Mouse (Mus musculus): ENCODE data around the gene M6pr. TPM values are rescaled to one million over a fixed set of nuclear protein-coding genes. Genes with fewer than 3 reads are reported as not detected.
A peak's percentile ranks its signal among the peaks of the same experiment; 100 is the strongest.

M6pr gene
- total RNA-seq, 1 experiment from 2014 or later: 168 TPM

DNA sequence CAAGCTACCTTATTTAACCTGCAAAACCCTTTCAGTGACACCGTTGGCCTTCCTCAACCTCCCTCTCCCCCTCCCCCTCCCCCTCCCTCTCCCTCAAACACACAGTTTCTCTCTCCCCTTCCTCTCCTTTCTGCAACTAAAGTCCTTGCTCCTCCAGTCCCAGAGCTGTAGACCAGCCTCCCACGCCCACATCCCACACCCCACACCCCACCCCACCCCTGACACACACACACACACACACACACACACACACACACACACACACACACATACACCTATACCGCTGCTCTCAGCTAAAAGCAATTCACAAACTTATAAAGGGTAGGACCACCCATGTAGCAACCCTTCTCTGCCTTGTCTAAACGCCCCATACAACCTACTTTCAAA is 10.3 kb upstream of the M6pr start:
- no peak for DNase-seq

DNA sequence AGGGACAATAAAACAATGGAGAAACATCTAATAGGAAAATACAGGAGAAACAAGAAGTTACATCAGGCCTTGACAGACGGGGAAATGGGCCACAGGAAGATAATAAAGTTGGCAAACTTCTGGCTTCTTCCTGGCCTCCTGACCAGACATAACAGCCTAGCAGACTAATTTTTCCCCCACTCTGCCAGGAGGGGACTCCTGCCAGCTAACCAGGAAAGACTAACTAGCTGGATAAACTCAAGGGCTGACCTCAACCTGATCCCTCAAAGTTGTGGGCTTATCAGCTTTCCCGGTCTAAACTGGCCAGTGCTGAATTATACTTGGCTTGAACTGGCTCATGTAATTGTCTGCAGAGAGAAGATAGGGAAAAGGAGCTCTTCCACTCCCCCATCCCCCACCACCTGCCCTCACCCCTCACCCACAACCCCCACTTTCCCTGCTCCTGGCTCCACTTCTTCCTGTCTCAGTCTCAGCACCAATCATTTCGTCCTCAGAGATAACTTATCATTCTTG is 8.8 kb upstream of the M6pr start:
- no peak for DNase-seq

DNA sequence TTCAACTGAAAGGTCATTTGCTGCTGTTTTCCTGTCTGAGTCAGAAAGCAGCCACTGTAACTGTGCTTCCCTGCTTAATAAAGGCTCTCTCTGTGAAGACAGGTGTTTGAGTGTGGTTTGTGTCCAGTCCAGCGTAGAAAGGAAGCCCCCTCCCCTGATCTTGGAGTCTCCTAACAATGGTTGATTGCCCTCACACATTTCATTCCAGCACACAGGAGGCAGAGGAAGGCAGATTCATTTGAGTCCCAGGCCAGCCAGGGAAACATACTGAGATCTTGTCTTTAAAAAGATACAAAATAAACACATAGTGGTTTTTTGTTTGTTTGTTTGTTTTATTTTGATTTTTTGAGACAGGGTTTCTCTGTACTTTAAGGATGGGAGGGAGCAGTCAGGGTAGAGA is 6.4 kb upstream of the M6pr start:
- DNase-seq: no peak

DNA sequence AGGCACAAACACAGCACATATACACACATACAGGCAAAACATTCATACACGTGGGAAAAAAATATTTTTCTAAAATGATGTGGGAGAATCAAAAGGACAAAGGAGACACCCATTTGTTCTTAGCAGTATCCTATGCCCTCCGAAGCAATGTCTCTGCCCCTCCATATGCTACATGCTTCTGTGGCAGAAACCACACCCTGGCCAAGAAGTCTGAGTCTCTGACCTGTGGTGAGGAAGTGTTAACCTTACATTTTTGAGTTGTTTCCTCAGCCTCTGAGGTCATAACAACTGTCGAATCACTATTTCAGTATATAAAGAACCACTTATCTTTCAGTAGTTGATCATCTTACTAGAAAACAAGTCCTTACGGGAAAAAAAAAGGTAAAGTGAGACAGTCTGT is 5.9 kb upstream of the M6pr start:
- no peak for DNase-seq

DNA sequence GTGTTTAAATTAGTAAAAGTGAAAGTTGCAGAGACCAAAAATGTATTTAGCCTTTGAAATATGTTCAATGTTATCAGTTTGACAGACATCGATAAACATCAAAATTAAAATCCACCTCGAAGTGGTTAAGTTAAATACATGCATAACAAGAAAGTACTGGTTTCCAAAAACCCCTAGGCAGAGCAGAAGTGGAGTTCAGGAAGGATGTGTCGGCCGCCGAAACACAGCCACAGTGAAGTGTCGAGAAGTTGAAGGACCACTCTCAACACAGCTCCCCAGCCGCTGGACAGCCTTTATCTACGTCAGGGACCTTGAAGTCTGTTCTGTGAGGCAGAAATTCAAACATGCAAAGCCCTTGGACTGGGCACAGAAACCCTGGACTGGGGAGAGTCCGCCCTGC is 5.0 kb upstream of the M6pr start:
- DNase-seq: no peak

DNA sequence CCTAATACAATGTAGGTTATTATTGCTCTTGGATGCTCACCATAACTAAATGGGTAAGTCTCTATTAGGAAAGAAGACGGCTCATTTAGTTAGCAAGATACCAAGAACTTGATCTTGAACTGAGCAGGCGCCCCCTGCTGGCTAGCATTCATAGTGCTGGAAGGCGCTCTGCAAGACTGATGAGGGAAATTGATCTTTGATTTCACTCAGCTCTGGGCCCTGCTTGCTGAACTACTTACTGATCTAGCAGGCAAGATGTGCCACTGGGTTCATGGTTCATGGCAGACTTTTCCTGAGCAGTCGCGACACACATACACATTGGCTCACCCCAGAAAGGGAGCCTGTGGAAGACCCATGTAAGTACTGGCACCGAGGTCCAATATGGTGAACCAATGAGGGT is 4.2 kb upstream of the M6pr start:
- DNase-seq: peak; percentile 86

DNA sequence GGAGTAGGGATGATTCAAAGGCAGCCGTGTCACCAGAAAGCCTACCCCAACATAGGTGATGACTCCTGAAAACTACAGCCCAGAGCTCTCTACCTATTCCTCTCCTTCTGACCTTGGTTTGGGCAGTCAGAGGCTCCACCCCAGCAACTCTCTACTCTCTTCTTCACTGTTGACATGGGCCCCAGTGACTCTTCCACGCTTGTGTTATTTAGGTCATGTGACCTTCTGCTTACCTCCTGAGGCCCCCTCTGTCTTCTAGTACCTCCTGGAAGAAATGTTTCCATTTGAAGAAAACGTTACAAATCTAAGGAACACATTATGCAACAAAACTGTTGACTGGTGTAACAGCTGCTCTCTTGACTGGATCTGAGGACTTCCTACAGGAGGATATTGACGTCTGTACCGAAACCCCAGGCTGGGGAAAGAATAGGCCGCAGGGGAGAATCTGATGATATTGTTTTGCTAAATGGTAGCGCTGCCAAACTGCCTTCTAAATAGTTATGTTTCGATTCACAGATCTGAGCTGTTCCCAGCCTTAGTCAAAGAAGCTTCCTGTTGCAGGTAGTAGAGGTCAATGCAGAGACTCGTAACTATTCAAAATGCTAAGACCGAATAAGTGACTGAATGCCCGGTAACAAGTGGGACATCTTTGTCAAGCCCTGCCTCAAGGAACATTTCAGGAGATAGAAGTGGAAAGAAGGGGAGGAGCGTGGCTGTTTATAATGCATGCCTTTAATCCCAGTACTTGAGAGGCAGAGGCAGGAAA is 3.5 kb upstream of the M6pr start:
- no peak for DNase-seq

DNA sequence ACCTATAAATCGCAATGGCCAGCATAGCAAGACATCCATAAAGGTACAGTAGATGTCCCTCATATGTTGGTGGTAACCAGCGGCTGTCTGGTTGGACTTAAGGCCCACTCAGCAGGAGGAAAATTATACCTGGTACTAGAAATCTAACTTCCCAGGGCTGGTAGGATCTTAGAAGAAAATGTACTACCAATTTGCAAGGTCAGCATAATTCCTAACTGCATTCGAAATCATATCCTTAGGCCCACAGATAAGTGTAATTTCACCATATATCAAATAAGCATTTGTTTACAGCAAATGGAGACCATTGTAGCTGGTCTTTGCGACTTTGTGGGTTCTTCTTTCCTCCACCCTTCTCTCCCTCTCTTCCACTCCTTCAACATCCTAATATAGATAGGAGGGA is 1.8 kb upstream of the M6pr start:
- DNase-seq: no peak

DNA sequence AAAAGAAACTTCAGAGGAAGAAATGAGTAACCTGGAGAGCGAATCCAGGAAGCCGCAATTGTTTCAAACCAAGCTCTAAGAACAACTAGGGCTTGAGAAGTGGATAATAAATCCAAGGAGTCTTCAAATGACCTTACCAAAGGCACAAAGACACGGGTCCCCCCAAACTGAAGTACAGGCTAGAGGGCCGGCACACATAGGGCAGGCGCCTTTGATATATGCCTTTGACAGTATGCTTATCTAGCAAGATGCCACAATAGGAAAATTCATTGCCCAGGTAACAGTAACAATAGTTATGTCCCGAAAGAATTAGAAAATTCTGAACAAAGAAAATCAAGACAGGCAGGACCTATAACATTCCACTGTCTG is 400 bp upstream of the M6pr start:
- DNase-seq: no peak

DNA sequence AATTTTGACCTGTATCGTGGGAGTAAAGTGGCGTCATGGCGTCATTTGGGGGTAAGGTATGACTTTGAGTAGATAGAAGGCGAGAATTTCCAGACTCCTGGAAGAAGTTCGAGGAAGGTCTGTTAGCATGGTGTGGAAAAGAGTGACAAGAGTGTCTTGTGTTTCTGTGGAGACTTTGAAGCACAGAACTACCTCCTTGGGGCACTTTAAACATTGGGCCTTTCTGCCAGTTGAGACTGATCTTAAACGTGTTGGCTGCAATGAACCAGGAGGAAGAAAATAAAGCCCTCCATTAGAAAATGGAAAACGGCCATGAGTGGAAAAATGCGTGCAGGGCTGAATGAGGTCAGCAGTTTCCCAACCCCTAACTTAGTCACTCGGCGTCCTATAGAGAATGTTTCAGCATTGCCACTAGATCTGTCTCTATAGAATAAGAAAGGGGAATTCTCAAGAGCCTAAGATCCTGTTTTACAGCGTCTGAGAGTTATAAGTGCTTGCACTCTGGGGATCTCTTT is 983 bp downstream of the M6pr start:
- DNase-seq: no peak

DNA sequence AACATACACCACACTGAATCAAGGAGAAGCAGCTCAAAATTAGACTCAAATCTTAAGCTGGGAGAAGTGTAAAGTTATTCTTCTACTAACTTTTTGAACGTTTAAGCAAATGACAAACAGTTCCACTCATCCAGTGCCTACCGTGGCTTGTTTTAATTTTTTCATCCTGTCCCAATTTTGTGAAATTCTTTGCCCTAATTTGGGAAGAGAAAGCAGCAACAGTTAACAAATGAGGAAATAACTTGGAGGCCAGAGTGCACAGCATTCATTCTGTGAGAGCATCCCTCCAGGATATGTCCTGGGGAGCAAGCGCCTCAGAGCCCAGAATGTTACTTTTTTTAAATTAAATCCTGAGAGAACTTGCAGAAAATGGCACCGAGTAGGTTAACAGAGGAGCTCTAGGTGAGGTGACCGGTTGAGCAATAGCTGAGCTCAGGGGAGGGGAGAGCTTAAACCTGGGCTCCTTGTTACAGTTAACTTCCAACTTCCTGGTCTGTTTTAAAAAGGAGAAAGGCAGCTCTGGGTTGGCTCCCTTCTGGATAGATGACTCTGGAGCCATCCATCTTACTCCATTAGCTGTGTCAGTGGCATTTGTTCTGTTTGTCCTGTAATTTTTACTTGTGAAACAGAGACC is 1.8 kb downstream of the M6pr start:
- no peak for DNase-seq

DNA sequence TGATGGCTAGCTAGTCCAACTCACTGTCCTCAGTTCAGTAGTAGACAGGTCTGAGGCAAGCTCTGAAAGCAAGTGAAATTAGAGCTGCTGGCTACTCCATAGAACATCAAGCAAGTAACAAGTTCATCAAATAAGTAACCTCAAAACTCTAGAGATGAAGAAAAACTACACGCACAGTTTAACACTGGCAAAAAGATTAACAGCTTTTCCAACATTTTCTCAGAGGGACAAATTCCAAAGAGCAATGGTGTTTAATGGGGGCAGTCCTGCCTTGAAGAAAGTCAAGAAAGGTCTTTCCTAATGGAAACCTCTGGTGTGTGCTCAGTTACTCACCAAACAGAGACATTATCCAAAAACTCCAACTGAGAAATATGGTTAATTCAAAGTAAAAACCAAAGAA is 10.2 kb downstream of the M6pr start:
- DNase-seq: no peak

DNA sequence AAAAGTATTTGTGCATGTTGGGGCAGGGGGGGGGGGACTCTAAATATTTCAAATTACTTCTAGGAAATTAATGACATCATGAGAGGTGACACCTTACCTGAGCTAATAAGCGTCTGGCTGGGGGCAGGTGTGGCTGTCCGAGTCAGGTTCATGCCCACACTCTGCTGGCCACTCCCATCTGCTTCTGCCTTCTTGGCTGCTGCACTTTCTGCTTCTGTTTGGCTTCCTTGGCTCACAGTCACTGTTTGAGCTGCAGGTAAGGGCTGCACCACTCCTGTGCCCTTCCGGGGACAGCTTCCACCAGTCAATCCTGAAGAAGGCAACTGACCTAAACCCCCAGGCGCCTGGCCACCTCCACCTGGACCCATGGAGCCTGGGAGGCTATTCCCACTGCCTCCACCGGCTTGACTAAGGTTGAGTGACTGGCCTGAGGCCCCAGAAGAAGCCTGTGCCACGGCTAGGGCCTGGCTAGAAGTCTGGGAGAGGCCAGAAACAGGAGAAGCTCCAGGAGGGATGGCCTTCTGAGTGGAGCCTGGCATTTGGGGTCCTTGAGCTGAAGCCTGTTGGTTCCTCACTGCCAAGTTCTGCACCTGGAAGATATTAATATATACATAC is 16.9 kb downstream of the M6pr start:
- DNase-seq: no peak

DNA sequence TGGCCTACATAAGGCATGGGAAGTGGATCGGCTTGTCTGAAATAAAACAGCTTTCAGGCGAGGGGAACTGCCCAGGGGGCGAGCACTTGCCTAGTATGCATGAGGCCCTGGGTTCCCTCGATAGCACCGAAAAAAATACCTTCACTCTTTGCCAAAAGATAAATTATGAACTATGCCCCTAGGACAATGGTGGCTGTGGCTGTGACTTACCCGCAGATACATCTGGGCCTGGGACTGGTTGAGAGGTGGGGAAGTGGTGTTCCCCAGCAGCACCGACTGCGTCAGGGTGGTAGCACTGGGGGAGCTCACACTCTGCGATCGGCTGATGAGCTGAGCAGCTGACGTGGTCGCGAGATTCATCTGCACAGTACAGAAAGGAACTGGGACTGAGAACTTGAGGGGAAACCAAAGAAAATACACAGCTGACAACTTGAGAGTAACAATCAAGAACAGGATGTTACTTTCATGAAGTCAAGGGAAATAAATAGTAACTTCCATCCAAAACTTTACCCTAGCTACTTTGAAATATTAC is 24.6 kb downstream of the M6pr start:
- no peak for DNase-seq

DNA sequence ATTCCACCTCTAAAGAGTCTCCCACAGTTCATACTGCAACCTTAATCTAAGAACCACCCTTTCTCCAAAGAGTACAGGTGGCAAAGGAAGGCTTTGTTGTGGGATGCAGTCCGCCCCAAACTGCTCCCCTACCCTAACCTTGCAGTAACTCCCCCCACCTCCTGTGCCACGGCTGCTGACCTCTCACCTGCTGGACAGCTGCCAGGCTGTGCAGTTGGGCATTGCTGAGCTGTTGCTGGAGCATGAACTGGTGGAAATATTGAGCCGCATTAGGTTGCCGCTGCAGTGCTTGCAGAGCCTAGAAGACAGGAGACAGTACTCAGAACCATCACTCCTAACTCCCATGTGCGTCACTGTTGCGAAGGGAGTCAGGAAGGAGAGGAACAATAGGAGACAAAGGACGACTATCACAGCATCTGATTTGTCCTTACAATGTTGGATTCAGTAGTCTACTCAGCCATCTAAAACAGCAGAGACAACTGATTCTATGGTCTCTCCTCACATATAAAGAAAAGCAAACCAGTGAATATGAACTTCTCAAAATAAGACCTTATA is 26.3 kb downstream of the M6pr start:
- DNase-seq: no peak

DNA sequence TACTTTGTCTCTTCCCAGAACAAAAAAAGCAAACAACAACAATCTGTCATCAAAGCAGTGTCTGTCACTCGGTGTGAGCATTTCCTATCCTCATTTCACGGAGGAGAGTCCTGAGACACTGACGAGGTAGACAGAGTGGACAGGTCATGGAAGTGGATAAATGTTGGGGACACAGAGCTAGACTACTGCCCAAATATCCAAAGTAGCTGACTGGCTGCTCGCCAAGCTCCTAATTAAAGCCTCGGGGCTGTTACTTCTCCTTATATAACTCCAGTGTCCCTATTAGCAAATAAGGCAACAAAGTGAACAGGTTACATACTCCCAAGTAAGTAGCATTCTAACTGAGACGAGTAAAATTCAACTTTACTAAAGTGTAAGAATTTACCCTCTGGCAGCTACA is 29.0 kb downstream of the M6pr start:
- no peak for DNase-seq

DNA sequence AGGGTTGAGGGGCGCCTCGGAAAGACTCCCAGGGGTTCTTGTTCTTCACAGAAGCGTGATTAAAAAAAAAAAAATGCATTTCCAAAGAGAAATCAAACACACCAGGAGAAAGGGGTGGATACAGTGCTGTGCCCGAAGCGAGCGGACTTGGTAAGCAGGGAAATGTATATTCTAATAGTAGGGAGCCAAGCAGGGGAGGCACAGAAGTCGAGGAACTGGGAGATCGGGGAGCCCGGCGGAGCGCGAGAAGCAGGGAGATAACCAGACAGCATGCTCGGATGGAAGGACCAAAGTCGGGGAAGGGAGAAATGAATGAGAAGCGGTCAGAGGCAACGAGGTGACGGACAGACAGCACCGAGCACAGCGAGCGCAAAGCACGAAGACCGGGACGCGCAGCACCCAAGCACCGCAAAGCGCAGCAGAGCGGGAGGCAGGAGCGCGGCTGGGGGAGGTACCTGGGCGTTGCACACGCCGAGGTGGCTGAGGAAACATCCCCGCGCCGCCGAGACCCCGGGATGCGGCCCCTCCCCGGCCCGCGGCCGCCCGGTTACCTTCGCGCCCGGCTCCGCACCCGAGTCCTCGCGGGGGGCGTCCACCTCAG is 30.6 kb downstream of the M6pr start:
- DNase-seq: peak; percentile 68

DNA sequence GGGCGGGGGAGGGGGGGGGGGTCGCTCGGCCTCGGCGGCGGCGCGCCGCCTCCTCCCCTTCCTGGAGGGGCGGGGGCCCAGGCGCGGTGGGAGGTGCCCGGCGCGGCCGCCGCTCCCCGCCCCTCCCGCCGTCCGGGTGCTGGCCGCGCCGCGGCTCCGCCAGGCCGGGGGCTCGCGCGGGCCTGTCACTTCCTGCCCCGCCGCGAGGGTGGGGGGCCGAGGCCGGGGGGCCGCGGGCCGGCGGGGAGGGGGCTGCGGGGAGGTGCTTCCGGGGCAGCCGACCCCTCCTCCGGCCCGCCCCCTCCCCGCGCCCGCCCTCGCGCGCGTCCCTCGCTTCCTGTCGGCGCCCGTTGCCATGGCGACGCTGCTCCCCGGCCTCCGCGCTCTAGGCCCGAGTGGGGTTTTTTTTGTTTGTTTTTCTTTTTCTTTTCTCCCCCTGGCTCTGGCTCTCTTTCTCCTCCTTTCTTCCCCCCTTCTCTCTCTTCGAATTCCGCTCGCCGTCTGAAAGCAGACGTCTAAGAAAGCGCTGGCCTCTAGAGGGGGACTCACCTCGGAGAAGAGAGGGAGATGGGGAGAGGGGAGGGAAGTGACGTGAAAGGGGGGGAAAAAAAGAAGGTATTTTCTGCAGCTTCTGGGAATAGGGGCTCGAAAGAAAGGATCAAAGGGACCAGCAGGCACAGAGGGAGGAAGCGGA is 31.3 kb downstream of the M6pr start:
- peak; percentile 90 for DNase-seq

DNA sequence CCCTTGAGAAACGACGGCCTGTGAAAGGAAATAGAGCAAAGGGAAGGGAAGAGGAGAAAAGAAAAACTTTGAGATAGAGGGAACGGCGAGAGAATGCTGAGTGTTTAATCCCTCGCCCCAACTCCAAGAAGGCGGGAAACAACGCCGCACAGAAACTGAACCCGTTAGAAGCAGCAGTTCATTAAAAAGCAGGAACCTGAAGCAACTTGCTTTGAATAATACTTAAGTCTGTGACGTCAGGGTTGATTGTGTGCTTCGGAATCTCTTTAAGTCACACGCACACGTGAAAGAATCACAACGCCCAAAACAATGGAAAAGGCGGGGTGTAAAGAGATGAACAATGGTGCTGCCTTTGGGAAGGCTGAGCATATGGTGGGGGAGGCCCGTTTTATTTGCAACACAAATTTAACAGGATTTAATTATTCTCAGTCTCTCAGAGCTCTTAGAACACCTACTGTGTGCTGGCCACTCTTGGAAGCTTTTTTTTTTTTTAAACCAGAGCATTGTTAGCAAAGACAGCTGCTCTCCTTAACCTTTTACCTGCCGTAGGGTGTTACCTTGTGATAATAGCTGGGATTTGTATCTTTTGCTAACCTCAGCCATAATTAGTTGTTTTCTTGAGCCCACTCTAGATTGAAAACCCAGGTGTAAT is 32.0 kb downstream of the M6pr start, which contains the start of gene Phc1:
Phc1 (minus strand) TSS at position 213 of the 652 bp plus-strand sequence.
- DNase-seq: no peak

DNA sequence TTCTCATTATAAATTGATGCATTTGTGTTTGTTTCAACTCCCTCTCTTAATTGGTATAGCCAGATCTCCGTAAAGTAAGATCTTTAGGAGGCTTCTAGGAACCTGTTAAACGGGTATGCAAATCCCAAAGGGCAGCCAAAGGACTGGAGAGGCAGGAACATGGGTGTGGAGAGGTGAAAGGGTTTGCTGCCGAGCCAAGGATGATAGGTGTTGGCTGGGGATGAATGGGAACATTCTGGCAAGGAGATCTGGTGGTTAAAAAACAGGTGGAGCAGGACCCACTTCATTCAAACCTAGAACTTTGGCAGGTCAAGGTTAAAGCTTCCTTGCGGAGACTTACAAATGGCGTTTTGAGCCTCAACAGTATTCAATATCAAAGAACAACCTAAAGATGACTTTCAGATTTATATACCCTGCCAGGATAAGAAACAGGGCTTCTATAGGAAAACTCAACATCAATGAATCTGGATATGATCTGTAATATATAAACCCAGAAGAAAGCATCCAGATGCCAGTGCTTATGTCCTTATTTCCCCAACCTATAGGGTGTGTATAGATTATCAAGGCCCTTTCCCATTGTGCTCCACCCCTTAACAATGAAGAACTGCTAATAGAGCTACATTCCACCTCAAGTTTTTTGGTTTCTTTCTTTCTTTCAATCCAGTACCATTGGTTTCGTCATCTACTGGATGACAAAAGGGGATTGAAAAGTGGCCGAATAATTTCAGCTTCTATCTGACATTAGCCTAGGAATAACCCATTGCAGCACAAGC is 32.7 kb downstream of the M6pr start:
- no peak for DNase-seq

Data from adrenal gland, postnatal 25 days (tissue).